Mouse (Mus musculus): ENCODE data around the gene Fhit.

Fhit gene

DNA sequence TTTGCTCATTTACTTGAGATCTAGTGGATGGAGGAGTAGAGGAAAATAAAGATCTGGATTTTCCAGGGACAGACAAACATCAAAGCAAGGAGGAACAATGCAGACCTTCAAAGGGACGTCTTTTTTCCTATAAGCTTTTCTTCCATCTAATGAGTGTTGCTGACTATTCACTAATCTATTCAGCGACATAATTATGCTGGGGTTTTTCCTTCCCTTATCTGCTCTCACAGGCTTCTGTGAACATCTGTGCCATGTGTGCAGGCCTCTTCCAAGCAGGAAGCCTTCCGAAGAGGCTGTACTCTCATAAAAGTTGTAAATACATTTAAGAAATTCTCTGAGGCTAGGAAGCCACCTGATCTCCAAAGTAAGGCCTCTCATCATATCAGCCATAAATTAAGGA lies 228.2 kb downstream of the Fhit start:
- in situ Hi-C loops (cut with MboI, MseI), result no loop called here

DNA sequence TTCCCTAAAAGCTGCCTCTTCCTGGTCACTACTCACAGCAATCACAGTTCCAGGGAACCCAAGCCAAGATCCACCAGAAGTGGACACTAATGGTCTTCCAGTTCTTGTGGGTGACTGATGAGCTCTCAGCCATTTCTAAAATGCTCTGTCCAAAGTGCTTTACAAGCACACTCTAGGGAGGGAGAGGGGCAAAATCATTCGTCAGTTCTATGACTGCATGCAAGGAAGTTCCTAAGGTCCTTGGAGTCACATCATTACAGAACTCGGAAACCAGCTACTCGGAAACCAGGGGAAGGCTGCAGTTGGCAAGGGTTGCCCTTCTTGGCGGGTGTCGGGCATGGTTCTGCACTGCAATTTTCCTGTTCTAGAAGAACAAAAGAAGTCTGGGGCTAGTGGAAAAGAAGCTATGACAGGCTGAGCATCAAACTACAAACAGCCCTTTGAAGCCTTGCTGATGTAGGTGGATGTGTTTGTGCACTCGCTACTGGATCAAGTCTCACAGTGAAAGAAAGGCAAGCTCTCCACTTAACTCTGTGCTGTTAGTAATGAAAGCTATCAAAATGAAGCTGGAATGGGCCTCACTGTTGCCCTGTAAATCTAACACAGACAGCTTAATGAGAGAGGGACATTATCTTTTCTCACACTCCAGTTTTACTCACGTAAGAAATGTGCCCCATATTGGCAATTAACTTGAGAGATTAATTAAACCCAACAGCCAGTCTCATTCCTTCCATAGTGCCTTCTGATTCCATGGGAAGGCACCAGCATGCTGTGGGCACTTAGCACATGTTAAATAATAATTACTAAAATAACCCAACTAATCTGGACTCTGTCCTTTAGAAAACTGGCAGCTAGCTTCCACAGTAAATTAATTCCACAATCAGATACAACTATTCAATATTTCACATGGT lies 243.7 kb downstream of the Fhit start:
- in situ Hi-C loops (cut with MboI, MseI), result no loop called here

DNA sequence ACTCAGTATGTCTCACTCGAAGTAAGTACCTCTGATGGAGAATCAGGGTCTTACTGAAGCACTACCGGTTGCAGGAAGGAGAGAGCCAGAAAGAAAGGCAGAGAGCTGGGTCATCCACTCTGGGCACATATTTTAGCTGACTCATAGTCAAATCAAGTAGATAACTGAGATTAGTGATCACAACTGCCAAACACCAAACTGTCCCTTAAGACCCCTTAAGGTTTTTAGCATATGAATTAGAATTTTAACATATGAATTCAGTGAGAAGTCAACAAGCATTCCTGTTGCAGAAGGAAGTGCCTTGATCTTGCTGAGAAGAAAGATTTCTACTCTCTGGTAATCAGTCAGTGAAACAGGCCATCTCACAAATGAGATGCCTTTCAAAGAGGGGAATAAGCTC lies 253.8 kb downstream of the Fhit start:
- in situ Hi-C loops (cut with MboI, MseI), result loop anchor here (10.0 kb wide), 1 partner anchor 297 kb away; no protein-coding TSS in a partner anchor

DNA sequence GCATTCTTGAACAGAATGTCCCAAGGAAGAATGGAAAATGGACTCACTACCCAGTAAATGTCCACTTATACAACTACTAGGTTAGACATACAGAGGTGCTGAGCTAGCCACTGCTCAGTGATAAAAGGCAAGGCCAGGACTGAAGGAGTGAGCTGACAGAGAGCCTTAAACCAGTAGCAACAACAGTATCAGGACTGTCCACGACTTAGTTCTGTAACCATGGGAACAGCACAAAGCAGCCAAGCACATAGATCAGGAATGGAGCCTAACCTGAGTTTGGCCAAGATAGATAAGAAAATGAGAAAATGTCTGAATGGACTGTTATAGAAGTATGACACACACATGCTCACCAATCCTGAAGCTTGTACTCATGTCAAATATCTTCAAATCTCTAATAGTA lies 279.1 kb downstream of the Fhit start:
- in situ Hi-C loops (cut with MboI, MseI), result no loop called here

DNA sequence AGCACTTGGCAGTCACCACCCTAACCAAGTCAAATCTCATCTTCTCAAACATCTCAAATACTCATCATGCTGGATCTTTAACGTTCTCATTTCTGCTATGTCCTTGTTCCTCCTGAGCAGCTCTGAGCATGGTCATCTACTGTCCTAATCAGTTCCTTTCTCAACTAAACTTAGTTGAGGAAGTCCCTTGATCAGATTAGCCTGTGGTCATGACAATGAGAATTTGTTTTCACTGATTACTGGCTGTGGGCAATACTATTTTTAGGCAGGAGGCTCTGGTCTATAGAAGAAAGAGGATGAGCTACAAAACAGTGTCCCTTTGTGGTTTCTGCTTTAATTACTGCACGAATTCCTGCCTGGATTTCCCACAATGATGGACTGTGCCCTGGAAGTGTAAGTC lies 281.1 kb downstream of the Fhit start:
- in situ Hi-C loops (cut with MboI, MseI), result no loop called here

DNA sequence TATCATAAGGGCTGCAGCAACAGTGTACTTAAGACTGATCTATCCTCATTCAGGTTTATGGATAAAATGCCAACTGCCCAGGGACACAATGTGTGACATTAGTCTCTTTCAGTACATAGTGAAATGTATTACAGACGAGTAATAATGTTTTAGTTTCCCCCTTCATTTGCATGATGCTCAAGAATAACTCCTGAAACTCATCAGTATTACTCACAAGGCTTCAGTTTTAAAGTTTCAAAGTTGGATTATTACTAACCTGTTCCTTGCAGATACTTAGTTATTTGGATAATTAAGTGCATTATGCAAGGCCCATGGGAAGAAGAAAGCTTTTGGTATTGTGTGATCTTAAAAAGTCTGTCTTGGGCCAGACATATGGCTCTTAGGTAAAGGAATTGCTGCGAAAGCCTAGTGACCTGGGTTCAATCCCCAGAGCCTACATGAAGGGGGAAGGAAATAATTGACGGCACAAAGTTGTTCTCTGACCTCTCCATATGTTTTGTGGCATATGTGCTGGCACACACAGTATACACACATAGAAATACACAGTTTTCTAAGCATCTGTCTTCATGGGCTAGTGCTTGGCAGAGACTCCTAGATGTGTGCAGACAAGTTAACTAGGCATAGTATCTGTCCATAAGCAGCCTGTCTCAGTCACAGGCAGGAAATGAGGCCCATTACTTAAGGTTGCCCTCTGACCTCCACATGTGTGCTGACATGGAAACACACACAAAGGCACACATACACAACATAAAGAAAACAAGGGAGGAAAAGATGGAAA lies 287.1 kb downstream of the Fhit start:
- in situ Hi-C loops (cut with MboI, MseI), result no loop called here

DNA sequence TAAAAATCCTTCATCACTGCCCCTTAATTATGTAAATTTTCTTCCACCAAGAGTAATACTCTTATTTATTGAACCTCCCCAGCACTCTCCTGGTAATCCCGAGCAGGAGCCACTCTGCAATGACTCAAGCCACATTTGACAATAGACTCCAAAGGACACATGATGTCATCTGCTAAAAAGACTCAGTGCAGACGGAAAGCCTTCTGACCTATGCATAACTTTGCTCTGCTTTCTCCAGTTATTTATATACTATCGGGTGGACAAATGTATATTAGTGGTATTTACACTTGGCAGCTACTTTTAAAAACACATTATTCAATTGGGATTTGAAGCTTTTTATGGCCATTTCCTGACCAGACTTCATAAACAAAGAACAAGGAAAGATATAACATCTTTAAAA lies 304.2 kb downstream of the Fhit start:
- in situ Hi-C loops (cut with MboI, MseI), result no loop called here

DNA sequence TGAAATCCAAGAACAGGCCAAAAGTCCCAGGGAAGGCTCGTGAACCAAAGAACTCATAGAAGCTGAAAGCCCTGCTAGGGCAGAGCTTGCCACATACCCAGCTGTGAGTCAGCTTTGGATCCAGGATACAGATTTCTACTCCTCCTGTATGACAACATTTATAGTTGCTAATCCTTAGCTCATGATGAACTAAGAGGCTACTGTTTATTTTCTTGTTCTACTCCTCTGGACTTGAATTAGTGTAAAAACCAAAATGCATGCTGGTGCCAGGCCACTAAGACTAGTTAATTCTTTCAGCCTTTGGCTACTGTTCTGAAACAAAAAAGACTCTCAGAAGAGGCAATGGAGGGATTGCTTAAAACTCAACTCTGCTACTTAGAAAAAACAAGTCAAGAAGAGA lies 309.9 kb downstream of the Fhit start:
- in situ Hi-C loops (cut with MboI, MseI), result no loop called here

DNA sequence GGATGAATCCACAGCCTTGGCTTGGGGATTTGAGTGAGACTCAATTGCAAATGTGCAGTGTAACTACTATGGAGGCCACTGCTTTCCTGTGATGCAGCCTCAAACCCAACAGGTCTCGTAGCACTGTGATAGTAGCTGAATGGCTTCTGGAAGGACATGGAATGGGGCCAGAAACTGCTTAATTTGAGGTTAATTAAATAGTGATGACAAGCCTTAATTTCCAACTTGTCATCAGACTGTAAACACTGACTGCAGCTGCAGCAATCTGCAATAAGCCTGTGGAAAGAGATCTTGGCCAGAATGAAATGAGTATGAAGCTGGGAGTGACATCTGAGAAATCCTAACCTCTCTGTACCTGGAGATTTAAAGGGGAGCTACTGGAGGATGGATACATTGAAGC lies 325.8 kb downstream of the Fhit start:
- in situ Hi-C loops (cut with MboI, MseI), result no loop called here

DNA sequence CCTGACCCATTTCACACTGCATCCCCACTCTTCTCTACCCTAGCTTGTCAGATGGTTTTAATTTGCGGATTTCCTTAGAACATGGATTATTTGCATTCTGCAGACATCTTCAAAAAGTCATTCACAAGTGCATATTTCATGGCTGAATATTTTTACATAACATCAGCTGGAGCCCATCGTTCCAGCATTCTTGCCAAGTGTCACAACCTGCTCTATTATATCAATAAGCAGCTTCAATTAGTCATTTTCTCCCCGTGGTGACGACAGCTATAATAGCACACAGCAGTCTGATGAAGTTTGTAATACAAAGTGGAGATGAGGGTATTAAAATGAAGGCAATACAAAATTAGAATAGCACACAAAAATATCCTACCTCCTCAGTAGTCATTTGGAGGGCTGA lies 337.0 kb downstream of the Fhit start:
- in situ Hi-C loops (cut with MboI, MseI), result no loop called here

DNA sequence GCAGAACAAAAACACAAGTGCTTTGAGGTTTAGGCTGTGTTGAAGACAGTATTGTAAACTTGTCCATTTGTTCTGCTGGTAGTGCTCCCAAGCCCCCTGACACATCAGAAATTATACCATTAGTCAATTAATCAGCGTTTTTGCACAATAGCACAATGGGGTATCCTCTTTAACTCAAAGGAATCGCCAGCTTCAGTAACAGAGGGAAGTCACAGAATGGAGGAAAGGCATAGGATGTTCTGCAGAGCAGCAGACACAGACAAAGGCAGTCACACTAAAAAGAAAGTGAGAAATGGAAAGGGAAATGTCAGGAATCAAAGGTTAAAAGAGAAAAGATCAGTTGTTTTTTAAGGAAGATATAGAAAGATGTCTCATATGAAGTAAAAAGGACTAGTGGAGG lies 348.3 kb downstream of the Fhit start:
- in situ Hi-C loops (cut with MboI, MseI), result no loop called here

DNA sequence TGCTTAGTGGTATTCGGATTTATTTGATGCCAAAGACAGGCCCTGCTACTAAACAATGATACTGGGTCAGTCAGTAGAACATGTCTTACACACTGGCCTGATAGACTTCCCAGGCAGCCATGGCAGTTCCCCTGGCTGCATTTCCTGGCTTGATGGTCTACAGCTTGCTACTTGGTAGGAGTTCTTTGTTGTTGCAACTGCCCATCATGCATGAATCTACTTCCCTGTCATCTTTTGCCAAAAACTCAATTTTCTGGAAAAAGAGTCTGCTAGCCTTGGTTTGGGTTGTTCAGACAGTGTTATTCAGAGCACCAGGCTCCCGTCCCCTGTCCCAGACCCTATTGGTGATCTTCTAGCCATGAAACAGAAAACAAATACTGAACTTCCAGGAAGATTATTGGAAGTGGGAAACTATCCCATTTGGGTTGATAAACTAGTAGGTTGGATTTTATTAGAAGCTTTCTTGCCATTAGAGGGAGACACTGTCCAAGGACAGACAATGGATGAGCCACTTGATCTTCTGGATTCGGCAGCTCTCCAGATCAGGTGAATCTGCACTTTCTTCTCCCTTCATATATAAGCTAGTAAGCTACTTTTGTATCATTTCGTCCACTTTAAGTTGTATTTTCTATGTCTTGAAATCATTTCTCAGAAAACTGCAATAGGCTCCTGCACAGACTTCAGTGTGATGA lies 363.2 kb downstream of the Fhit start:
- in situ Hi-C loops (cut with MboI, MseI), result no loop called here

DNA sequence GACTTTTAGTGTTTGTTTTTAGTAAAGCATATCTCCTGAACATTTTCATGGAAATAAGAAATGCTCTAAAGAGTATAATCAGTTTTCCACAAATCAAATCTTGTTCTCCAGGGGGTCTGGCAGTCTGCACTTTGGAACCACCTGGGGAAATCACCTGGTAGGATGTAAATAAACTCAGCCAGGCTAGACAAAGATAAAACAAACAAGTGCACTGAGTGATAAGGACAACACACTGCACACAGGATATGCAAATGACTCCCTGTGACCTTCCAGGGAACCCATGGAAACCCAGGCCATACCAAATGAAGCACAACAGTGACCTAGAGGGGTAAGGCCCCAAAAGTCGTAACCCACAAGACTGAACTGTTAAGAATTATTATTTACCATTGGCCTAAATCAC lies 364.2 kb downstream of the Fhit start:
- in situ Hi-C loops (cut with MboI, MseI), result no loop called here

DNA sequence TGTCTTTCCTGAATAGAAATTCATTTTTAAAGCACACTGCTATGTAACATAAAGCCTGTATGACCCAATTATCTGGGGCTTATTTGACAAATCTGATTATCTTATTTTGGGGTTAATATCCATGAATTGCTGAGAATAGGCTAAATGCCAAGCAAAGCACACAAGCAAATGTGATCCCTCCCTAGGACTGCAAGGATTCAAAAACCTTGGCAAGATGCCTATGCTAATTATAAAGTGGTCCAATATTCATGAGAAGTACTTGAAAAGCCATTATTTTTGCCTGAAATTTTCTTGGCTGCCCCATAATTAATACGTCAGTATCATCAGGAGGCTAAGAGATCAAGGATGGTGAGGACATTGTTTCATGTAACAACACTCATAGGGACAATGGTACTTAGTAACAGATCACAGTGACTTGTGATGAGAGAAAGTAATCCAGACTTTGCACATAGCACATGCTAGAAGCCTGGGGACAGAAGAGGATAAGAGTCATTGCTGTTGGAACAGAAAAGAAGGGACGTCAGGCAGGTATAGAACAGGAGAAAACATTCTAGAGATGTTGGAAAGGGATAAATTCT lies 366.2 kb downstream of the Fhit start:
- in situ Hi-C loops (cut with MboI, MseI), result no loop called here

DNA sequence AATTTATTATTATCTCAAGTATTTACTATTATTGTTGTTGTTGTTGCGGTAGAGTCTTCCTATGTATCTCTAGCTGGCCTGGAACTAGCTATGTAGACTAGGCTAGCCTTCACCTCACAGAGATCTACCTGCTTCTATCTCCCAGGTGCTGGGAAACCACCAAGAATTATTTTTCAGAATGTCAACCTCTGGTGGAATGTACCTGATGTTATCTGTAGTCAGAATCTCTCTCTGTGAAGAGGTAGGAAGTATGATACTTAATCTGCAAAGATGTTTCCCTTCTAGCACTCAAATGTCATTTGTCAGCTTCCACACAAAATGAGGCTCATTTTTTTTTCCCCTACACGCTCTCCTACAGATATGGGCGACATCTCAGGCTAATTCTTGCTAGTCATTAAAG lies 377.9 kb downstream of the Fhit start:
- in situ Hi-C loops (cut with MboI, MseI), result no loop called here

DNA sequence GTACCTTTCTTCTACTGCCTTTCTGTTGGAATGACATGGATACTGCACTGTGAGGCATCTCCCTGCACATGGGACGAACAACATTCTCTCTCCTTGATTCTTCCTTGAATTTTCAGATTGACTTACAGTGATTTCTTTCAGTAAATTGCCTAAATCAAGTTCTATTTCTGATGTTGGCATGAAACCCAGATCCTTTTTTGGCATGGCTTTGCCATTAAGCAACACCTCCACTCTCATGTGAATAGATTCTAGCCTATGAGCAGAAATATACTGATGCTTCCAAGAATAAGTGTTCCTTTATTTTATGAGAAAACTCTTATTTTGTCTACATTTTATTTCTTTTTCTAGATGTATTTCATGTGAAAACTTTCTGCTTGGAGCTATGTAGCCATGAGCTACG lies 383.1 kb downstream of the Fhit start:
- in situ Hi-C loops (cut with MboI, MseI), result no loop called here

DNA sequence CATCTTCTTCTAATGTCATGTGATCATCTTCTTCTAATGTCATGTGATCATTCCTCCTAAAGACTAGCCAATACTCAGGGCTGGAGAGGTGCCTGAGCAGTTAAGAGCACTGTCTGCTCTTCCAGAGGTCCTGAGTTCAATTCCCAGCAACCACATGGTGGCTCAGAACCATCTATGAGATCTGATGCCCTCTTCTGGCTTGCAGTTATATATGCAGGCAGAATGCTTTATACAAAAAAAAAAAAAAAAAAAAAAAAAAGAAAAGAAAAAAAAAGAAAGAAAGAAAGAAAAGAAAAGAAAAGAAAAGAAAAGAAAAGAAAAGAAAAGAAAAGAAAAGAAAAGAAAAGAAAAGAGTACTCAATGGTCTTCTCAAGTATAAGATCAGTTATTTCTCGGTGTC lies 407.0 kb downstream of the Fhit start:
- in situ Hi-C loops (cut with MboI, MseI), result loop anchor here (10.0 kb wide), 1 partner anchor 630 kb away; no protein-coding TSS in a partner anchor

DNA sequence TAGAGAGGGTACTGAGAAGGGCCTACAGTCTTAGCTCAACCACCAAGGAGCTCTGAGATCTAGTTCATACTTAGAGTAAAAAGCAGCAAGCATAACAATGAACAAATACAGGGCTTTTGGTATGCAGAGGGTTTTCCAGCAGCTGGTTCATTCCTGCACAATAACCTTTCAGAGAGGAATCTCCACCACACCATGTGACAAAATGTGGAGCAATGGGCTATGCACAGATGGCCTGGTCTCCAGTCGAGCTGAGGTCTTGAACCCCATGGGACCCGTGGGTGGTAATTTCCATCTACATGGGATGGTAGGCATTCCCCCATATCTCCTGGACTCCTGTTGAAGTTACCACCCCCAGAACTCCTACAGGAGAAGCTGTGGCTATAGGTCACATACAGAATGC lies 423.8 kb downstream of the Fhit start:
- in situ Hi-C loops (cut with MboI, MseI), result no loop called here

DNA sequence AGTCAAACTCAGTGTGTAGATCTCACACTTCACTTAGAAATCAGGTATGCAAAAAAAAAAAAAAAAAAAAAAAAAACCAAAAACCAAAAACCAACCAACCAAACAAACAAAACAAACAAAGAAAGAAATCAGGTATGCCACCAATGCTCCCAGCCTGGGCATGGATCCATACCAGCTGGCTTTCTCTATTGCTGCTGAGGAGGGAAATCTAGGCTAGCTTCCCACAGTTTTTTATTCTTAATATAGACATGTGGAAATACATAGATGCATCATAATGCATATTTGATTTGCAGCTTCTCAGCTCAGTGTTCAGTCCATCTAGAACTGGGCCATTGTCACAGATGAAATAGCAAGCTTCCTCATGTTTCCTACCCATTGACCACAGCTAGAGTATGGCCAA lies 439.3 kb downstream of the Fhit start:
- in situ Hi-C loops (cut with MboI, MseI), result no loop called here

DNA sequence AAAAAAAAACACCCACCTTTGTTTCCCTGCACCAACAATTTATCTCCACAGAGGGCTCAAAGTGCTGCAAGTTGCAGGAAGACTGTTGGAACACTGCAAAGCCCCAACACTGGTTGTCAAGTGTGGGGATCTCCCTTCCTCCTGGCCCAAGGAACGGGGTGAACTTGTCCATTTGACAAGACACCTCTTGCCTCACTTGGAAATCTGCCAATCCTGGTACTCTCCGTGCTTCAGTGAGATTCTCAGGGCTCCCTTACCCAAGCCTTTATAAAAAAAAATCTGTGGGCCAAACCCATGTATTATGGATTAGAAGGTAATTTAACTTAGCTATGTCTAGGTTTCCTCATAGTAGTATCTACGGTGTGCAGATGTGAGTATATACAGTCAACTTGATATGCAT lies 448.9 kb downstream of the Fhit start:
- in situ Hi-C loops (cut with MboI, MseI), result no loop called here

DNA sequence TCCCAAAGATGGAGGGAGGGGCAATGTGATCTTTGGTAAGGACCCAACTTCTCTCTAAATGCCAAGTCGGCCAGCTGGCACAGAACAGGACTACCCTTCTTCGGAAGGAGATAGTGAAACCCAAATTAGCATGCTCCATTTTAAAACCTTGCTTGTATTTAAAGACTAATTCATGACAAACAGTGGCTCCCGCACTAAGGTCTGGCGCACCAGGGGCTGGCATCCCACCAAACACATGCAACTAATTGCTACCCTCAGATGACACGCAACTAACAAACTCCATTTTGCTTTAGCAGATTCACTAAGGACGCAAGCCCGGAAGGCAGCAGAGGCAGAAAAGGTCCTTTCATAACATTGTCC lies 449.3 kb downstream of the Fhit start:
- in situ Hi-C loops (cut with MboI, MseI), result no loop called here

Data from T-helper 1 cell (primary cell).